Mouse (Mus musculus): ENCODE data around the gene Gmcl1.

GRCm38 (mm10) chr6:86644775-86645400, 88.3 kb downstream of the Gmcl1 start:
- TF ChIP-seq TCF12 (IDR thresholded peaks at IDR 0.05; ENCODE audit: low read depth, low read length) (no peak), CTCF (IDR thresholded peaks at IDR 0.05 in 2 of 3, conservative IDR thresholded peaks at IDR 0.05 in 1 of 3; ENCODE audit: control insufficient read depth in 1 of 3, insufficient read depth in 1 of 3, low read depth in 2 of 3, low read length in 3 of 3, poor library complexity in 1 of 3, severe bottlenecking in 1 of 3) (no peak), MXI1 (IDR thresholded peaks at IDR 0.05; ENCODE audit: low read depth, low read length) (no peak), POLR2A (IDR thresholded peaks at IDR 0.05; ENCODE audit: control insufficient read depth in 1 of 2, insufficient read depth in 1 of 2, low read depth in 1 of 2, low read length in 2 of 2, poor library complexity in 1 of 2) (no peak), ZC3H11A (IDR thresholded peaks at IDR 0.05; ENCODE audit: low read depth, low read length) (no peak), POLR2AphosphoS2 (IDR thresholded peaks at IDR 0.05; ENCODE audit: low read length) (no peak), HCFC1 (IDR thresholded peaks at IDR 0.05; ENCODE audit: low read depth, low read length) (no peak), USF2 (IDR thresholded peaks at IDR 0.05; ENCODE audit: borderline replicate concordance in 1 of 2, insufficient read depth in 1 of 2, low read depth in 1 of 2, low read length in 2 of 2) (no peak), UBTF (IDR thresholded peaks at IDR 0.05; ENCODE audit: borderline replicate concordance, insufficient read depth, low read depth, low read length) (no peak)

Data from MEL (cell line).